Comparison of ENCODE assay signal across 28 mouse cellular contexts in genomic region chr1:82746408-82746807, GRCm38 (mm10). TPM values are rescaled to one million over a fixed set of nuclear protein-coding genes. Genes with fewer than 3 reads are reported as not detected.
DNase-seq lines count a peak whose midpoint lies in the region; ATAC-seq lines count a peak whose summit lies in the region.
"Had no signal": no experiment of that assay in that cellular context is flagged by ENCODE, and none has a peak within 500 bp of the region (broad histone marks: within the 10 kb centered on the region; RNA-seq: fewer than 3 reads in every experiment).

No protein-coding gene starts in this region.

- no peak overlapping the region for H3K9ac ChIP-seq in neural tube, embryonic 14.5 days (replicated peaks; ENCODE audit: low read depth, low read length)
- H3K9ac ChIP-seq: forebrain, embryonic 15.5 days; heart, embryonic 13.5 days; hindbrain, embryonic 12.5 days; limb, embryonic 15.5 days; liver, embryonic 15.5 days; lung, embryonic 15.5 days; midbrain, embryonic 13.5 days; neural tube, embryonic 13.5 days had no signal

- H3K4me3 ChIP-seq in neural tube, embryonic 14.5 days (ENCODE audit: low read depth, low read length) = no peak overlapping the region
- H3K4me3 ChIP-seq: forebrain, embryonic 15.5 days; heart, adult 2 months; heart, embryonic 13.5 days; hindbrain, embryonic 12.5 days; limb, embryonic 10.5 days; limb, embryonic 15.5 days; liver, embryonic 15.5 days; lung, embryonic 15.5 days; midbrain, embryonic 13.5 days; neural tube, embryonic 13.5 days had no signal

- H3K9me3 ChIP-seq in neural tube, embryonic 14.5 days (ENCODE audit: control insufficient read depth, low read length) = no peaks in the 10 kb centered on the region
- H3K9me3 ChIP-seq: forebrain, embryonic 15.5 days; heart, embryonic 13.5 days; hindbrain, embryonic 12.5 days; limb, embryonic 10.5 days; limb, embryonic 15.5 days; liver, embryonic 15.5 days; lung, embryonic 15.5 days; midbrain, embryonic 13.5 days; neural tube, embryonic 13.5 days had no signal

- no peak overlapping the region for H3K27ac ChIP-seq in neural tube, embryonic 14.5 days (ENCODE audit: low read depth, low read length)
- H3K27ac ChIP-seq: forebrain, embryonic 15.5 days; heart, adult 2 months; heart, embryonic 13.5 days; hindbrain, embryonic 12.5 days; kidney, postnatal 0 days; limb, embryonic 10.5 days; limb, embryonic 15.5 days; liver, embryonic 15.5 days; lung, embryonic 15.5 days; midbrain, embryonic 13.5 days; neural tube, embryonic 13.5 days had no signal

- ATAC-seq in neural tube, embryonic 14.5 days (ENCODE audit: low read depth) = peak; percentile 56; the same call in 1 of the 2 replicates
- ATAC-seq in CD4-positive, CD25-positive, alpha-beta regulatory T cell, adult 4 months = no peak
- ATAC-seq: forebrain, embryonic 15.5 days; intestine, embryonic 16.5 days; midbrain, embryonic 13.5 days had no signal

- no peak overlapping the region for H3K4me2 ChIP-seq in neural tube, embryonic 14.5 days (ENCODE audit: low read depth, low read length)
- H3K4me2 ChIP-seq: forebrain, embryonic 15.5 days; heart, embryonic 13.5 days; hindbrain, embryonic 12.5 days; limb, embryonic 15.5 days; liver, embryonic 15.5 days; lung, embryonic 15.5 days; midbrain, embryonic 13.5 days; neural tube, embryonic 13.5 days had no signal

- H3K4me1 ChIP-seq in neural tube, embryonic 14.5 days (ENCODE audit: control insufficient read depth, insufficient read depth, low read length) = no peaks in the 10 kb centered on the region
- H3K4me1 ChIP-seq: forebrain, embryonic 15.5 days; hindbrain, embryonic 12.5 days; limb, embryonic 10.5 days; limb, embryonic 15.5 days; lung, embryonic 15.5 days; midbrain, embryonic 13.5 days; neural tube, embryonic 13.5 days had no signal

- no peaks in the 10 kb centered on the region for H3K27me3 ChIP-seq in neural tube, embryonic 14.5 days (ENCODE audit: control insufficient read depth, insufficient read depth, low read length)
- H3K27me3 ChIP-seq: forebrain, embryonic 15.5 days; heart, embryonic 13.5 days; hindbrain, embryonic 12.5 days; limb, embryonic 15.5 days; liver, embryonic 15.5 days; lung, embryonic 15.5 days; midbrain, embryonic 13.5 days; neural tube, embryonic 13.5 days had no signal

- peak; percentile 23 for DNase-seq in layer of hippocampus, adult 9-11 months
- DNase-seq in layer of hippocampus, adult 9-10 months (ENCODE audit: low spot score) = no peak
- no peak for DNase-seq in neural tube, embryonic 10.5 days (ENCODE audit: extremely low spot score, low spot score)
- DNase-seq in retina, embryonic 14.5 days (ENCODE audit: low spot score) = peak; percentile 51
- no peak for DNase-seq in right cerebral cortex, adult 18-20 months
- DNase-seq: adrenal gland, adult 8-10 months; cerebellum, adult 8-10 months; cerebellum, postnatal 36 days; heart, adult 2 months; heart, postnatal 14 days; kidney, adult 8-10 months; kidney, postnatal 4 days; thymus, adult 2 months; thymus, postnatal 36 days had no signal

- peaks cover 4% of the 10 kb centered on the region; the same call in 1 of the 2 replicates for H3K36me3 ChIP-seq in neural tube, embryonic 14.5 days (ENCODE audit: control insufficient read depth, insufficient read depth, low read length)

- WGBS in neural tube, embryonic 14.5 days = 81% methylated on average over 4 of the region's 4 CpGs

RNA-seq across cellular contexts. Expression of gene Mff, which starts 21.7 kb away (rescaled TPM):
- polyA plus RNA-seq in neural tube, embryonic 14.5 days (2014; fragmentation: Nextera tagmentation; extraction: Ambion mirVana) = 451 and 460 TPM in 2 replicates
- 100 to 1,000 TPM in 1 of 2 experiments, 10 to 100 TPM in 1; 82.4 to 102 TPM for polyA plus RNA-seq in CD4-positive, CD25-positive, alpha-beta regulatory T cell, adult 4 months (2017; shearing (Covaris generic))

RNA-seq across cellular contexts. Expression of gene Tm4sf20, which starts 21.9 kb away (rescaled TPM):
- not detected in 2 replicates for polyA plus RNA-seq in neural tube, embryonic 14.5 days (2014; fragmentation: Nextera tagmentation; extraction: Ambion mirVana)
- polyA plus RNA-seq in CD4-positive, CD25-positive, alpha-beta regulatory T cell, adult 4 months (2017; shearing (Covaris generic)) = 1 to 10 TPM in 1 of 2 experiments, under 1 TPM in 1; 0.43 to 1.4 TPM
- polyA plus RNA-seq: embryonic facial prominence, embryonic 11.5 days; forebrain, embryonic 15.5 days; heart, adult 2 months; heart, embryonic 13.5 days; hindbrain, embryonic 12.5 days; limb, embryonic 10.5 days; limb, embryonic 15.5 days had no signal

RNA-seq across cellular contexts. Expression of gene Gm47791, which starts 24.6 kb away (rescaled TPM):
- polyA plus RNA-seq in neural tube, embryonic 14.5 days (2014; fragmentation: Nextera tagmentation; extraction: Ambion mirVana) = not detected in 2 replicates
- not detected for polyA plus RNA-seq in CD4-positive, CD25-positive, alpha-beta regulatory T cell, adult 4 months (2017; shearing (Covaris generic))
- polyA plus RNA-seq: embryonic facial prominence, embryonic 11.5 days; forebrain, embryonic 15.5 days; heart, adult 2 months; heart, embryonic 13.5 days; hindbrain, embryonic 12.5 days; intestine, embryonic 16.5 days; kidney, postnatal 0 days; limb, embryonic 10.5 days; limb, embryonic 15.5 days; liver, embryonic 15.5 days; lung, embryonic 15.5 days; midbrain, embryonic 13.5 days; neural tube, embryonic 13.5 days; thymus, adult 2 months had no signal

Comparison
In these comparisons a context has a peak if more than half of its experiments do, and no peak if none do; other contexts are left out.
1. DNase-seq: peak in layer of hippocampus, adult 9-11 months (single experiment) and retina, embryonic 14.5 days (single experiment); none in layer of hippocampus, adult 9-10 months (single experiment), neural tube, embryonic 10.5 days (single experiment) and right cerebral cortex, adult 18-20 months (single experiment).